Mouse (Mus musculus) kidney, adult 2 months (tissue): ENCODE results near the gene Usp48.

Experiments used
- CTCF ChIP-seq: fragments of 200-500 bp; conservative IDR thresholded peaks from 2 replicates; pipeline ENCODE4 v1.5.1; 2011; ENCODE audit warnings: low read depth, mild to moderate bottlenecking, control low read depth, low read length, moderate library complexity, mixed read lengths; ENCODE audit not compliant: insufficient read depth, insufficient read length
- POLR2A ChIP-seq: fragments of 200-500 bp; IDR thresholded peaks from one replicate; pipeline ENCODE4 v1.6.1; 2011; ENCODE audit warnings: low read depth, low read length, control low read depth

DNA sequence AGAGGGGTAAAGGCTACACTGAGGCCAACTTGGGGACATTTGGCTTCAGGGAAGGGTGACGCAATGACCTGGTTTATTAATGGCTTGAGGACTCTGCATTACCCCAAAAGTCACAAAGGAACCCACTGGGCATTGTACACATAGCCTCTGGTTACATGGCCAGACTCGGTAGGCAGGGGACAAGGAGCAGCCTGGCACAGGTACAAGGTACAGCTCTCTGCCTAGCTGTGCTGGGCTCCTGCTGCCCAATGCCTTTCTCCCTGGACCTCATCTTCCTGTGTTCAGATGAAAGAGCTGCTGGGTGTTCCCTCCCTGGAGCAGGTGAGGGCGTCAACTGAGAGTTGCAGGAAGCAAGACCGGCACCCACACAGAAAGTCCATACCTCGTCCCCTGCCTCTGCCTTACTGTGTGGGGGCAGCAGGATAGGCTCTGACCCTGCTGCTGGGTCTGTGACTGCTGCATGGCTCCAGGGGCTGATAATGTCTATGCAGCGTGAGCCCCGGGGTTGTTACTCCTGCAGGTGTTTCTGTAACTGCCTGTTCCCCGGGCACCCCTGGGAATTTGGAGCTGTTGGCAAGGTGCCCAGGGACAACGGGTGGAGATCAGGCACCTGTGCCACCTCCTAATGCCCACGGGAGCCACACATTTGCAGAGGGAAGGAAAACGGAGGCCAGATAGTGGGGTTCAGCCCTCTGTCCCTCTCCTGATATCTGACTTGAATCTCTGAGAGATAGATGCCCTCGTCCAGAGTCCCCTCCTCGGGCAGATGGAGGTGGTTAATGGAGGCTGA is 78.4 kb downstream of the Usp48 start:
- no peak for TF ChIP-seq POLR2A
- TF ChIP-seq CTCF = no peak
